Mouse (Mus musculus) urinary bladder, postnatal 10 days (tissue): ENCODE measurements around the gene Plk5.
A peak's percentile ranks its signal among the peaks of the same experiment; 100 is the strongest.
"Not testable (repeated sequence)": the region's sequence is repeated elsewhere in the genome, so short reads cannot be mapped to it uniquely, and the experiment has no call there.

ENCODE experiments used
- DNase-seq: peaks from one replicate; pipeline ENCODE4 v3.0.0; 2022; ENCODE audit warnings: low spot score

The Plk5 gene

DNA sequence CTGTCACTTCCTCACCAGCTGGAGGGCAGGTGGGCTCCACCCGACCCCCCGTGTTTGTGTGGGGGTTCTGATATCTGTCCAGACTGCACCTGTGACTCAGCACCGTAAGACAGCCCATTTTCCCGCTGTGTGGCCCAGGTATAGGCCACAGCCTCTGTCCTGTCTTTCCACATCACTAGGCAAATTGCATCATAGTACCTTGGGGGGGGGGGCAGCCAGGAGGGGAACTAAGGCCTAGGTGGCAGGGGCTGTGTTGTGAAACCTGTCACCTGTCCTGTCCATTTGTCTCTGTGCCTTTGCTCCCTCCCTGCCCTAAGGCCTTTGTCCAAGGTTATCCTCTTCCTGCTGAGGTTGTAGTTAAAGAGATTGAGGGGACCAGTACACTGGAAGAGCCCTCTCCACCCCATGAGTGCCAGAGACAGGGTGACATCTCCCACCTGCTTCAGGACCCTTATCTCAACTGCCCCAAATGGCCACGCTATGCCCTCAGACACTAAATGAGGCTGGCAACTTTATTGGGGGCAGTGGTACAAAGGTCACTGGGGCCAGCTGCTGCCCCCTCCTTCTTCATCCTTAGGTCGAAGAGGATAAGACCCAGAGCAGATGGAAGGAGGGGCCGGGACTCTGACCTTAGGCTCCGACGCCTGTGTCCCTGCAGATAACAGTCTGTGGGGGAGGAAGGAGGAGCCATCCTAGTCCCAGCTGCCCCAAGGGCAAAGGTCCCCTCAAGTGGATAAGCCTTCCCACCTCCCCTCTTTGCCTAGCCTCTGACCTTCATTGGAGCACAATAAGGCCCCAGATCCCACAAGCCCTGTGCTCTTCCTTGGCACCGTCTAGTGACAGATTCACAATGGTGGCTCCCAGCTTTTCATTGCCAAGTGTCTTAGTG, 24.4 kb upstream of the Plk5 start:
- DNase-seq, result no peak

DNA sequence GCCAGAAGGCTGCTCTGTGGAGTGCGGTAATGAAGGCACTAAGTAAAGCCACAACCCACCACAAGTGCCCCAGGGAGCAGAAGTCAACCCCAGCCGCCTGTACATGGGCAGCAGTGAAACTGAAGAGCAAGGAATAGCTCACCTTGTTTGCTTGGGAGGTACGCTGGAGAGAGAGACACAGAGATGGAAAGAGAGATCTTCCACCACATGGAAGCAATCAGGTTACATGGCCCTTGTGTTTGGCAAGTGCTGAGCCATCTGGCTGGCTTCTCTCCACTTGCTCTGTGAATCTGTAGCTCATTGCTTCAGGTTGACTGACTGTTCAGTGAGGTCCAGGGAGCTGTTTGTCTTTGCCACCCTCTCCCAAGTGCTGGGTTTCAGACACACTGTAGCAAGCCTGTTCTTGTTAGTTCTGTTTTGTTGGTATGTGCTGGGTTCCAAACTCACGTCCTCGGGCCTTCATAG, 23.7 kb upstream of the Plk5 start:
- DNase-seq, result no peak

DNA sequence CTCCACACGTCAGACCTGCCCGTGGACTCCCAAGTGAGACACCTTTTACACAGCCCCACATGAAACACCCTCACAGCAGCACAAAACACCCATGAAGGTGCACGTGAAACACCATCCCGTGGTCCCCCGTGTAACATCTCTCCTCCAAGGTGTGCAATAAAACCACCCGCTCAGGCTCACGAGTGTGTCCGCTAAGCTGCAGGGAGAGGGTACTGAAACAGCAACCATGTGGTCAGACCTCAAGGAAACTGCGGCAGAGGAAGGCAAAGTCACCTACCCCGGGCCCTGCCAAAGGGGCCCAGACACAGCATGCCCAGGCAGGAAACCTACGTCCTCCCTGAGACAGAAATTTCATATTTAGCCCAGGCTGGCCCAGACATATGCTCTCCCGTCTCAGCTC, 20.0 kb upstream of the Plk5 start:
- no peak for DNase-seq

GRCm38 (mm10) chr10:80339941-80340750, 16.1 kb upstream of the Plk5 start:
- DNase-seq, result peak; percentile 64

GRCm38 (mm10) chr10:80341026-80341425, 15.2 kb upstream of the Plk5 start:
- DNase-seq, result no peak

DNA sequence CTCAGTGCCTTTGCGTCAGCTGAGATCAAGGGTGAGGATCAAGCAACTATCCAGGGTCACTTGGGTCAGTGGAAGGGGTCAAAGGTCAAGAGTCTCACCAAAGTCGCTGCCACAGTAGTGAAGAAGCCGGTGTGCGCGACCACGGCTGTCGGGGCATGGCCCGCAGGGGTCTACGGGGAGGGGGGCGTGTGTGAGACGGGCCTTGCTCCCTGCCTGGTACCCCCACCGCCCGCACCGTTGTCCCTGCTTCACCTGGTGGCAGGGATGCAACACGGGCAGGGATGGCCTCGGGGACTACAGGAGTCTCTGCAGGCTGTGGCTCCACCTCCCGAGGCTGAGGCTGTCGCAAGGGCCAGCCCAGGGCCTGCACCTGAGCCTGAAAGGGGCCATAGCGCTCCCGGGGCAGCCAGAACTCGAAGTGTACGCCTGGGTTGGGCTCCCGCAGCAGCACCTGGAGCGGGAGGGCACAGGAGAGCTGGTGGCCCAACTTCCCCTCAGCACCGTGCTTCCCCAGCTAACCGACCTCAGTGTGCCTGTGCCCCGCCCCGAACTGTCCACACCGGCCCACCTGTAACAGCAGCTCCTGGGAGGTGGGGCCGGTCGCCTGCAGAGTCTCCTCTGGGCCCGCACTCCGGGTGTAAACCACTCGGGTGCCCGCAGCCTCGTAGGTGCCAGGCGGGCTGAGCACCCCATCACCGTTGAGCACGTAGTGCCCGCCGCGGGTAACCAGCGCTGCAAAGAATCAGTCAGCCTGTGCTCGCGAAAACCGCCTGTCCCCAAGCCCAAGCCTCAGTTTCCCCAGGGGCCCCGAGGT, 14.6 kb upstream of the Plk5 start:
- DNase-seq, result no peak

DNA sequence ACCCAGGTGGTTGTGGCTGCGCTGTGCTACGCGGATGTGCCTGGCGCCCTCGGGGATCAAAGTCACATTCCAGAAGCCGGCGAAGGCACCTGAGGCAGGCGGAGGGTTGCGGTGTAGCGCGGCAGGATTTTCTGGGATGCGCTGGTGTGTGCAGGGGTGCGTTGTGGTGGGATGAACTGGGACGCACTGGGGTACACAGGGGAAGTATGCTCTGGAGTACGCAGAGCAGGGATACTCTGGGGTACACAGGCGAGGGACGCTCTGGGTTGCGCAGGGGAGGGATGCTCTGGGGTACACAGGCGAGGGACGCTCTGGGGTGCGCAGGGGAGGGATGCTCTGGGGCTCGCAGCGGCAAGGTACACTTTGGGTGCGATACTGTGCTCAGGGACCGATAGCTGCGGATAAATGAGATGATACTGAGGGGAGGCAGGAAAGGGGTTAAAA, 13.9 kb upstream of the Plk5 start:
- no peak for DNase-seq

DNA sequence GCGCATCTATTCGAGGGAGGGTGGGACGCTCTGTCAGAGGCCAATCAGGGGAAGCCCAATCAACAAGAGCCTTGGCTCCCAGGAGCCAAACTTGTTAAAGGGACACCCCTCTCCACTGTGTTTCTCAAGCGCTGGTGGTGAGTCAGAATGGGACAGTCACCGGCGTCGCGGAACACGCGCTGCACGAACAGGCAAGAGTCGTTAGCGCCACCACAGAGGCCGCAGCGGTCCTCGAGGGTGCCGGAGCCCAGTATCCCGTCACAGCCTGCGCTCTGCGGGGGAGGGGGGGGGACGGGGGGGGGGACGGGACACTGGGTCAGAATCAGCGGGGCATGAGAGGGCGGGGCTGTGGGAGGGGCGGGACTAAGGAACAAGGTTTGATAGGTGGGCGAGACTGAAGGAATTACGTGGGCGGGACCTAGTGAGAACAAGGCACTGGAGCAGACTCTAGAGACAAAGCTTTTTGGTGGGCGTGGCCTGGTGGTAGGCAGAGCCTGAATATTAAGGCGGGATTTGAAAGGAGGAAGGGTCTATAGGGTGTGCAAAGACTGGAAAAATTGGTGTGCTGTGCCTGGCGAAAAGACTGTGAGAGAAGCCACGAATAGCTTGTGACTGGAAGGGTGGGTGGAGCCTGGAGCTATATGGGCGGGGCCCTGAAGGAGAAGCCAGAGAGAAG, 13.4 kb upstream of the Plk5 start:
- no peak for DNase-seq

DNA sequence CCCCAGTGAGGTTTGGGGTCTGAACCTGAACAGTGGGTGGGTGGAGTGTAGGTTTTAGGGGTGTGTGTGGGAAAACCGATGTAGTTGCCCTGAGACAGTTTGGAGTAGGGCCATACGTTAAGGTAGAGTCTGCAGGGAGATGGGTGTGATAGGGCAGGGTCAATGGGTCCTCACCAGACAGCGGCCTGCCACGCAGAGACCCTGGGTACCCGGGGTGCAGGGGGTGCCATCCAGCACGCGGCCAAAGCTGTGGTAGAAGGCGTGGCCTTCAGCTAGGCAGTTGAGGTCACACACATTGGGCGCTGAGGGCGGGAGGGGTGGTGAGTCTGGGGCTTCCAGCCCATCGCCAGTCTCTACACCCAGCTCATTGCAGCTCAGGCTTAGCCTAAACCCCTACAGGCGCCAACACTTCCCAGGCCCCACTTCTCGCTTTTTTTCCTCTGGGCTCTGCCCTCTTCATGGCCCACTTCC, 12.8 kb upstream of the Plk5 start:
- no peak for DNase-seq

DNA sequence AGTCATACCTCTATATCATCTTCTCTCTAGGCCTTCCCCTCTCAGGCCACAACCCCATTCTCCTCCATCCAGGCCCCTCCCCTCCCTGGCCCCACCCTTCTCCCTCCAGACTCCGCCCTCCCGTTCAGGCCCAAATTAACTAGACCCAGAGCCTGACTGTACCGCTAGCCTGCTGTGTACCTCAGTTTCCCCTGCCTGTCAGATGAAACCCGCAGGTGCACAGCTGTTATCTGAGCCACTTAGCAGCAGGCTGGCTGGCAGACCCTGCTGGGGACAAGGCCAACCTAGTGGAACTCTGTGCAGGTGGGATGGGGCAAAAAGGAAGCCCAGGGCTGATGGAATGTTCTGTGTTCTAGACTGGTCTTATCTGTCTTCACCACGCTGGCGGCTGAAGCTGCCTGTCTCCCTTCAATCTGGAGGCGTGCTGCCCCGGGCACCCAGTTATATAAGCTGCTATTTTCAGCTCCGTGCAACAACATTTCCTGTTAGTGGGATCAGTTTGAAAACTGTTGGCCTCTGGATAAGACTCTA, 12.1 kb upstream of the Plk5 start:
- no peak for DNase-seq

DNA sequence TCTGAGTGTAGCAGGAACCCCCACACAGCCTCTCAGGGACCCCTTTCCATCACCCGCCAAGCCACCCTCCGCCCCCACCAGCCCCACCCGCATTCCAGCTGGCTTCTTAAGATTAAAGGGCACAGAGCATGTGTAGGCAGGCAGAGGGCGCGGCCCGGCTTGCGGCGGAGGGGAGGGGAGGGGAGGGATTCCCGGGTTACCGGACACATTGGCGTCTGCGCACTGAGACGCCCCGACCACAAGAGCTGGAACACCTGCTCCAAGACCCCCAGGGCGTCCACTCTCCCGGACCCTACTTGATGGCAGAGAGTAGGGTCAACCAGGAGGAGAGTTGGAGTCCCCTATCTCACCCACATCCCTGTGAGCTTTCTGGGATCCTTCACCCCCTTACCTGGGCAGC, 11.1 kb upstream of the Plk5 start:
- DNase-seq, result no peak

- DNase-seq, result not testable (repeated sequence)
Observed at GRCm38 (mm10) chr10:80345929-80346328, 10.3 kb upstream of the Plk5 start.

DNA sequence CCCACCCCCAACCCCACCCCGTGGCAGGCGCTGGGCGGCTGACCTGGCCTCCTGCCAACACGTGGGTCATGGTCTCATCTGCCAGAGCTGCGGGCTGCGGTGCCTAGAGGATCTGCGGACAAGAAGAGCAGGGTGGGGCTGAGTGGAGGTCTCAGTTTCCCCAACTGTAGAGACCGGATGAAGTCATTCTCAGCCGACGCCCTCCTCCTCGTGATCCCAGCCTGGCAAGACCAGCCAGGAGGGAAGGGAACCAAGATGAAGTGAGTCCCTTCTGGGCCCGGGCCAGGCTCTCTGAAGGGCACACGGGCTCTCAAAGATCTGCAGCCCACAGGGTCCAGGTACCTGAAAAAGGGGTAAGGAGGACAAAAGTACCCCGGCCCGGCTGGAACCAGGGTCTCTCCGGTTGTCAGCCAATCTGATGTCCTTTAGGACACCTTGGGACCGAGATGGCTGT, 8.7 kb upstream of the Plk5 start:
- no peak for DNase-seq

DNA sequence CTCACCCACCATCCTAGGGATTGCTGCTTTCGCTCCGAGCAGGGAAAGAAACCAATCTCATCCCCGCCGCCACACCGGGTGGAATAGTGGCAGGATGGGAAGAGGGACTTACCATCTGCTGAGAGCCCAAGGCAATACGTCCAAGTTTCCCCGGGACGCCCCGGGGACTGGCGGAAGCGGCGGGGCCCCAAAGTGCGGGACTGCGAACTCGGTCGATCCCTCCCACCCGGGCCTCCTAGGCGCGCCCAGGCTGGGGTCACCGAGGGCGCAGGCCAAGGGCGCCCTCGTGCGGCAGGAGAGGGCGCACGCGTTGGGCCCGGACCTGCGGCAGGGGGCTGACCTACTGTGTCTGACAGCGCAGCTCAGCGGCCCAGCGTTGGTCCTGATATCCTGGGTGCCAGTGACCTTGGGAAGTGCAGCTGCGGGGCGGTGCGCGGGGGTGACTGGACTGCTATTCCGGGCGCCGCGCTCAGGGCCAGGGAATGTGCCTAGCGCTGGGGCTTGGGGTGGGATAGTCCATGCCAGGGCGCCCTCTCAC, 7.9 kb upstream of the Plk5 start, which contains the start of gene Adamtsl5:
Gene Adamtsl5 (minus strand): TSS at position 169 of the 538 bp plus-strand sequence.
- DNase-seq, result no peak

- no peak for DNase-seq
Observed at GRCm38 (mm10) chr10:80348981-80349380, 7.3 kb upstream of the Plk5 start.

DNA sequence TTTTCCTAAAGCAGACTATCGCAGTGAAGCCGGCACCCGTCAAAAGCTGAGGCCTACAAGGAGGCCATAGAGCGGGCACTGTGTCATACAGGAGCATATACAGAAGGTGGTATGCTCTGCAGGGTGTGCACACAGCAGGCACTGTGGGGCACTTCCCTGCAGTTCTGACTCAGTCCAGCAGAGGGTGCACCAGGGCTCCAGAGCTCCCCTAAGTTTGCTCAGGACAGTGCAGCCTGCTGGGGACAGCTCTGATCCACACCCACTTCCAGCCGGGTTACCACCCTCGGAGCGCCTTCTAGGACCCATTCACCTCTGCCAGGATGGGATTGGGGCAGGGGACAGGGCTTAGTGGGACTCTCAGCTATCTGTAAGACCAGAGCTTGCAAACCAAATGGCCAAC, 6.0 kb upstream of the Plk5 start:
- peak; percentile 76 for DNase-seq

- no peak for DNase-seq
Observed at GRCm38 (mm10) chr10:80351896-80352295, 4.4 kb upstream of the Plk5 start.

GRCm38 (mm10) chr10:80352727-80353126, 3.5 kb upstream of the Plk5 start:
- no peak for DNase-seq

DNA sequence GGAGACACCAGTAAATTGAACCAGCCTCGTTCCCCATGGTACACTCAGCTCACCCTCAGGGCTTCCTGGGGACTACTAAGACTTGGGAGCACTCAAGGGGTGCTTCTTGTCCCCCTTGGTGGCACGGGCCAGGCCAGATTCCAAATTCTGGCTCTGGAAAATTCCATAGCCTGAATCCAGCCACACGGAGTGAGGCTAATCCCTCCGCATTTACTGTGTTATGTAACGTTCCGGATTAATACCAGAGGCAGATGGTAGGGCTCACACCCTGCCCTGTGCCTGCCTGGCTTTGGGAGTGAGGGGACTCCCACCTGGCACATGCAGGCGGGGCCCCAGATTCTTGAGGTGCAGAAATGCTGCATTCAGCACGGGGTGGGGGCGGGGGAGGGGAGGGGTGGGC, 828 bp upstream of the Plk5 start:
- no peak for DNase-seq

DNA sequence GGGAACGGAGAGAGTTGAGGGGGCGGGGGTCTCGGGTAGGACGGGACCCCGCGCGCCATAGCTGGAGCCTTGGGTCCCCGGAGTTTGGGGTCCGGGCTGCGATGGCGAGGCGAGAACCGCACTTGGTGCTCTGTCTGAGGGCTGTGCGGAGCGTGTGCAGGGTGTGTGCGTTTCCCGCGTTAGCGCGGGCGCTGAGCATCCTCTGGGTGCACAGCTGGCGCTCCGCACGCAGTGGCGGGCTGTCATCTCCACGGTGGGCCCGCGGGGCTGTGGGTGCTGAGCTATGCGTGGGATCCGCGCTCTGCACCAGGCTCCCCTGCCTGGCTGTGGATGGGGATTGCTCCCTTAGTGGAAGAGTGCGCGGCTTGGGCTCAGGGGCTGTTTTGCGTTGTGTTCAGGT, 478 bp downstream of the Plk5 start:
- DNase-seq, result no peak

DNA sequence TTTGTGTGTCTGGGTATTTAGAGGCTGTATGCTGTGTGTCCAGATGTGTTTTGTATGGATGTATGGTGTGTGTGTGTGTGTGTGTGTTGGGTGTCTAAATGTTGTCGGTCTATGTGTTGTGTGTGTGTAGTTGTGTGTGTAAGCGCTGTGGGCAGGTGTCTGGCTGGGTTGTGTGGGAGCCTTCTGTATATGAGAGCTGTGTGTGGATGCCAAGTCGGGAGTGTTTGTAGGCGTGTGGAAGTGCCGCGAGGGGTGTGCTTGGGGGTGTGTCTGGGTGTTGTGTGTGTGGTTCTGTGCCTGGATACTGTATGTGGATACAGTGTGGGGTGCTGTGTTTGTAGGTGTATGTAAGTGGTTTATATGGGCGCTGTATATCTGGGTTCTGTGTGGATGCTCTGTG, 1.1 kb downstream of the Plk5 start:
- no peak for DNase-seq
